Mouse (Mus musculus): ENCODE results near the gene Ddx20.

- TF ChIP-seq EP300 (IDR thresholded peaks at IDR 0.05; ENCODE audit: insufficient read depth, low read depth, low read length) (no peak), CTCF (IDR thresholded peaks at IDR 0.05; ENCODE audit: low read depth, low read length) (no peak)
Measured at GRCm38 (mm10) chr3:105714091-105714819, 26.9 kb upstream of the Ddx20 start.

Measured in ES-Bruce4 (cell line).